Mouse (Mus musculus) liver, embryonic 14.5 days (tissue): ENCODE results near the gene Rad17.

Source experiments
- CTCF ChIP-seq: IDR thresholded peaks from 2 replicates; pipeline ENCODE4 v1.5.1; 2016; ENCODE audit warnings: antibody characterized with exemption, low read depth, control low read depth
- EP300 ChIP-seq: IDR thresholded peaks from 2 replicates; pipeline ENCODE4 v1.6.1; 2016; ENCODE audit warnings: antibody characterized with exemption, low read depth

DNA sequence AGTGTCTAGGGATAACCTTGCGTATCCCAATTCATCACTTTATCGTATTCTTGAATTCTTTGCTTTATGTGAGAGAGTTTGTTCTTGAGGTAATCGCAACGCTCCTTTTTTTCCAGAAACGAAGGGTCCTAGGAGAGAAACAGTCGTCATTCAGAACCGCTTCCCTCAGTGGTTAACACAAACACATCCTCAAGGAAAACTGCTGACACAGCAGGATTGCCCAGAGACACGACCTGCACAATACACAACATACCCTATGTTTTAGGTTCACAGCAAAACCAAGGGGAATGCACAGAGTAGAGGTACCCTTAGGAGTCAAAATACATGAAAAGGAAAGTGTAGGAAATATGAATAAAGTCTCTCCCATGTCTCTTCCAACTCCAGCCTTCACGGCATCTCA, 53.6 kb downstream of the Rad17 start:
- TF ChIP-seq CTCF (no peak), EP300 (no peak)
